In the genomic region with DNA sequence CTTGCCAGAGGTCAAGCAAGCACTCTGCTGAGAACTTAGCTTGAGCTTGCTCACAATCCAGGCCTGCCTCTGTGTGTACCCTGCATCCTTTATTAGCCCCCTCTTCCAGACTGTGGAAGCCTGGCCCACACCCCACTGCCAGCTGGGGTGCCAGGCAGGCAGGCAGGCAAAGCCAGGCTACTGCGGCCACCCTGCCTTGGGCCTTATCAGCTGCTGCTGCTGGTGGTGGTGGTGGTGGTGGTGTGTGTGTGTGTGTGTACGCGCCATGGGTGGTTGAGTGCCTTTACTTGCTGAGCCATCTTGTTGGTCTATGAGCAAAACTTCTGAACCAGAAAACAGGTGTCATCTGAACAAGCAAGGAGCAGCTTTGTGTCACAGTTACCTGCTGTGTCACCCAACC, we compare ENCODE assay signal across 8 mouse cellular contexts. TPM values are rescaled to one million over a fixed set of nuclear protein-coding genes. Genes with fewer than 3 reads are reported as not detected.
A peak's percentile ranks its signal among the peaks of the same experiment; 100 is the strongest.
DNase-seq lines count a peak whose midpoint lies in the region; ATAC-seq and TF ChIP-seq lines count a peak whose summit lies in the region.

No protein-coding gene starts in this region.

- no peak for TF ChIP-seq CTCF in liver, adult 2 months (IDR thresholded peaks at IDR 0.05; ENCODE audit: low read depth, low read length)

- H3K27ac ChIP-seq in forebrain, embryonic 15.5 days (replicated peaks): peak overlapping the region; percentile 34
- no peak overlapping the region; the same call in 1 of the 2 replicates for H3K27ac ChIP-seq in forebrain, embryonic 16.5 days (ENCODE audit: low read length)
- H3K27ac ChIP-seq in liver, adult 2 months (replicated peaks; ENCODE audit: insufficient read depth, low read depth, low read length): peak overlapping the region; percentile 58
- H3K27ac ChIP-seq in embryonic facial prominence, embryonic 11.5 days (replicated peaks; ENCODE audit: low read depth, low read length): 0 out of 2 replicates have a peak overlapping the region, but pooled peaks have one; percentile 5
- peak overlapping the region; percentile 61 for H3K27ac ChIP-seq in liver, embryonic 15.5 days (replicated peaks)

- ATAC-seq in forebrain, embryonic 15.5 days (replicated peaks): no peak
- ATAC-seq in forebrain, embryonic 16.5 days: no peak
- no peak for ATAC-seq in embryonic facial prominence, embryonic 11.5 days (replicated peaks; ENCODE audit: insufficient number of reproducible peaks, low FRiP score, low TSS enrichment, low read depth)
- no peak for ATAC-seq in liver, embryonic 15.5 days (ENCODE audit: insufficient read depth)

- H3K36me3 ChIP-seq in forebrain, embryonic 15.5 days: peaks cover 25% of the 10 kb centered on the region
- peaks cover 6% of the 10 kb centered on the region; the same call in 1 of the 2 replicates for H3K36me3 ChIP-seq in forebrain, embryonic 16.5 days (ENCODE audit: control insufficient read depth, insufficient read depth)
- H3K36me3 ChIP-seq in liver, adult 2 months (ENCODE audit: control insufficient read depth, insufficient read depth, low read length): no peaks in the 10 kb centered on the region; the same call in 1 of the 2 replicates
- peaks cover 5% of the 10 kb centered on the region for H3K36me3 ChIP-seq in embryonic facial prominence, embryonic 11.5 days (replicated peaks; ENCODE audit: control insufficient read depth, insufficient read depth, low read depth, low read length)
- peaks cover 8% of the 10 kb centered on the region; the same call in 1 of the 2 replicates for H3K36me3 ChIP-seq in liver, embryonic 15.5 days (replicated peaks)

- peaks cover 58% of the 10 kb centered on the region for H3K4me1 ChIP-seq in forebrain, embryonic 15.5 days
- H3K4me1 ChIP-seq in forebrain, embryonic 16.5 days (replicated peaks; ENCODE audit: control insufficient read depth, insufficient read depth, low read length): peaks cover 54% of the 10 kb centered on the region
- peaks cover 47% of the 10 kb centered on the region for H3K4me1 ChIP-seq in liver, adult 2 months (ENCODE audit: control insufficient read depth, insufficient read depth, low read length)
- H3K4me1 ChIP-seq in embryonic facial prominence, embryonic 11.5 days (ENCODE audit: control insufficient read depth, insufficient read depth, low read length): peaks cover 21% of the 10 kb centered on the region
- H3K4me1 ChIP-seq in liver, embryonic 15.5 days (replicated peaks): peaks cover 53% of the 10 kb centered on the region

- H3K4me2 ChIP-seq in forebrain, embryonic 15.5 days (replicated peaks): no peak overlapping the region
- no peak overlapping the region for H3K4me2 ChIP-seq in forebrain, embryonic 16.5 days (ENCODE audit: low read length)
- no peak overlapping the region for H3K4me2 ChIP-seq in embryonic facial prominence, embryonic 11.5 days (ENCODE audit: low read depth, low read length)
- H3K4me2 ChIP-seq in liver, embryonic 15.5 days: no peak overlapping the region

- 84% methylated on average over 3 of the region's 3 CpGs for WGBS in forebrain, embryonic 15.5 days
- WGBS in forebrain, embryonic 16.5 days: 79% methylated on average over 3 of the region's 3 CpGs
- 61% methylated on average over 3 of the region's 3 CpGs for WGBS in liver, adult 2 months
- WGBS in embryonic facial prominence, embryonic 11.5 days: 85% methylated on average over 3 of the region's 3 CpGs
- WGBS in liver, embryonic 15.5 days (ENCODE audit: insufficient replicate concordance): 45% methylated on average over 3 of the region's 3 CpGs

- H3K27me3 ChIP-seq in forebrain, embryonic 15.5 days: no peaks in the 10 kb centered on the region
- no peaks in the 10 kb centered on the region for H3K27me3 ChIP-seq in forebrain, embryonic 16.5 days (replicated peaks; ENCODE audit: control insufficient read depth, insufficient read depth, low read length)
- H3K27me3 ChIP-seq in liver, adult 2 months (ENCODE audit: control insufficient read depth, insufficient read depth, low read length): no peaks in the 10 kb centered on the region
- H3K27me3 ChIP-seq in embryonic facial prominence, embryonic 11.5 days (ENCODE audit: control insufficient read depth, insufficient read depth, low read length): no peaks in the 10 kb centered on the region
- no peaks in the 10 kb centered on the region for H3K27me3 ChIP-seq in liver, embryonic 15.5 days

- no peak for DNase-seq in liver, adult 2 months (ENCODE audit: extremely low read depth, low read depth, low spot score)
- DNase-seq in liver: no peak
- no peak for DNase-seq in embryonic facial prominence, embryonic 11.5 days (ENCODE audit: low spot score)
- DNase-seq in cerebellum, postnatal 14 days: no peak
- no peak for DNase-seq in gastrocnemius, postnatal 4 days (ENCODE audit: low spot score in 2 of 2)

- peaks cover 22% of the 10 kb centered on the region; the same call in 1 of the 2 replicates for H3K79me2 ChIP-seq in liver, adult 2 months (ENCODE audit: control insufficient read depth, insufficient read depth, low read length)

- H3K9ac ChIP-seq in forebrain, embryonic 15.5 days (replicated peaks): no peak overlapping the region
- H3K9ac ChIP-seq in forebrain, embryonic 16.5 days (replicated peaks; ENCODE audit: low read depth, low read length): no peak overlapping the region
- peak overlapping the region; percentile 29; the same call in 1 of the 2 replicates for H3K9ac ChIP-seq in liver, adult 2 months (ENCODE audit: low read depth, low read length)
- no peak overlapping the region for H3K9ac ChIP-seq in embryonic facial prominence, embryonic 11.5 days (replicated peaks; ENCODE audit: low read length)
- no peak overlapping the region for H3K9ac ChIP-seq in liver, embryonic 15.5 days

- H3K4me3 ChIP-seq in forebrain, embryonic 15.5 days: no peak overlapping the region
- no peak overlapping the region for H3K4me3 ChIP-seq in forebrain, embryonic 16.5 days (replicated peaks; ENCODE audit: low read length)
- H3K4me3 ChIP-seq in liver, adult 2 months (ENCODE audit: insufficient read depth, low read depth, low read length): no peak overlapping the region
- H3K4me3 ChIP-seq in embryonic facial prominence, embryonic 11.5 days (ENCODE audit: low read depth, low read length): no peak overlapping the region
- no peak overlapping the region for H3K4me3 ChIP-seq in liver, embryonic 15.5 days (replicated peaks)

- TF ChIP-seq POLR2A in liver, adult 2 months (IDR thresholded peaks at IDR 0.05; ENCODE audit: extremely low read depth, insufficient read depth, low read length): no peak

- no peaks in the 10 kb centered on the region for H3K9me3 ChIP-seq in forebrain, embryonic 15.5 days
- peaks cover 3% of the 10 kb centered on the region; the same call in 1 of the 2 replicates for H3K9me3 ChIP-seq in forebrain, embryonic 16.5 days (ENCODE audit: control insufficient read depth, low read length)
- H3K9me3 ChIP-seq in embryonic facial prominence, embryonic 11.5 days (replicated peaks; ENCODE audit: control insufficient read depth, low read length): no peaks in the 10 kb centered on the region
- no peaks in the 10 kb centered on the region for H3K9me3 ChIP-seq in liver, embryonic 15.5 days (replicated peaks)

RNA-seq across cellular contexts. Expression of a gene that starts 18.3 kb away (rescaled TPM):
- polyA plus RNA-seq in forebrain, embryonic 15.5 days (2015; fragmentation: Nextera tagmentation; extraction: Ambion mirVana): 75.9 and 76.1 TPM in 2 replicates
- 77.0 and 81.6 TPM in 2 replicates for polyA plus RNA-seq in forebrain, embryonic 16.5 days (2015; fragmentation: Nextera tagmentation; extraction: Ambion mirVana)
- total RNA-seq in liver, adult 2 months (2014; rRNA removed): 40.1 and 67.4 TPM in 2 replicates
- 89.8 and 101 TPM in 2 replicates for polyA plus RNA-seq in liver, adult 2 months (2012; rRNA removed)
- 46.3 and 53.5 TPM in 2 replicates for polyA plus RNA-seq in embryonic facial prominence, embryonic 11.5 days (2014; fragmentation: Nextera tagmentation; extraction: Ambion mirVana)
- polyA plus RNA-seq in liver, embryonic 15.5 days (2015; fragmentation: Nextera tagmentation; extraction: Ambion mirVana): 9.8 and 12.7 TPM in 2 replicates
- total RNA-seq in gastrocnemius, postnatal 4 days (2021): 10 to 100 TPM; 28.9 to 30.0 TPM
